Mouse (Mus musculus) common myeloid progenitor, adult 5-6 weeks (primary cell): ENCODE measurements around the gene BC017158. TPM values are rescaled to one million over a fixed set of nuclear protein-coding genes. Genes with fewer than 3 reads are reported as not detected.

Experiments used
- ATAC-seq: replicated peaks from 2 replicates; pipeline ENCODE4 v1.8.0; 2016; ENCODE audit warnings: low read depth, mild to moderate bottlenecking, moderate TSS enrichment, inconsistent platforms; ENCODE audit not compliant: poor library complexity, severe bottlenecking
- total RNA-seq: library from RNA; stranded (forward); fragments of 200-1000, 187-1606 nt; gene quantifications from 2 replicates; pipeline ENCODE4 v1.2.3, GENCODE M21; 2017

The BC017158 gene
- total RNA-seq, 1 experiment from 2014 or later, result 30.5 TPM

DNA sequence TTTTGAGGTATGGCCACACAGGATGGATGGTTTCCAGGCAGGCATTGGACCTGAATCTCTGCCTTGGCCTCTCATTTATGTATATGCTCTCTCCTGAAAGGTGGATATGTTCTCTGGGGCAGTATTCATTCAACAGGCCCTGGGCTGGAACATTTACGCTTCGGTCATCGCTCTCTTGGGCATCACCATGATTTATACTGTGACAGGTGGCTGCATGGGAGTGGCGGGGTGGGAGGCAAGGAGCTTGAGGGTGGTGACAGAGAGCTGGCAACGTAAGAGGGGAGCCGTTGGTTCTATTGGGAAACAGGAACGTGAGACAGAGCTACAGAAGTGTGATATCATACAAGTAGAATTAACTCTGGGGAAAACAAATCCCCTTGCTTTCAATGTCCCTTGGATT is 30.2 kb downstream of the BC017158 start:
- ATAC-seq, result no peak

DNA sequence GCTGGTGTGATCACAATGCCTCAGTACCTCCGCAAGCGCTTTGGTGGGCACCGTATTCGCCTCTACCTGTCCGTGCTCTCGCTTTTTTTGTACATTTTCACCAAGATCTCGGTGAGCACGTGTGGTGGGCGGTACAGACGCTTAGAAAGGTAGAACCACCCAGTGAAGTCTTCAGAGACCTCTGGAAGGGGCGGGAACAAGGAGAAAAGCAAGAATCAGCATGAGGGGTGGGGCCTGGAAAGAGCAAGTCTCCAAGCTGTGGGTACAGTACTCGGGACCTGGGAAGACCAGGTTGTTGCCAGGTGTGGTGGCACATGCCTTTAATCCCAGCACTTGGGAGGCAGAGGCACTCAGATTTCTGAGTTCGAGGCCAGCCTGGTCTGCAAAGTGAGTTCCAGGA is 30.6 kb downstream of the BC017158 start:
- no peak for ATAC-seq

DNA sequence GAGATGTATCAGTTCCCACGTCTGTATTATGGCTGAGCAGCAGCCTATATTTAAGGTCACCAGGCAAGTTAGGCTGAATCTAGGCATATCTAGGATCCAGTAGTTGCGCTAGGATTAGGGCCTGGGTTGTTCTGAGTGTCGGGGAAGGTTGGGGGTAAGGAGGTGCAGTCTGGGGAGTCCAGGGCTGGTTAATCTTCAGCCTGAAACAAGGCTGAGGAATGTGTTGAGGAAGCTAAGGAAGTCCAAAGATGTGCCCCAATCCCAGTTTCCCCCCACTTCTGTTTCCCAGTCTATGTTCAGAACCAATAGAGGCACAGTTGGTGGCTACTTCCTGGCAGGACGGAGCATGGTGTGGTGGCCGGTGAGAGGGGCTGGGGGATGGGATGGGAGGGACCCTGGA is 31.9 kb downstream of the BC017158 start:
- ATAC-seq, result no peak

DNA sequence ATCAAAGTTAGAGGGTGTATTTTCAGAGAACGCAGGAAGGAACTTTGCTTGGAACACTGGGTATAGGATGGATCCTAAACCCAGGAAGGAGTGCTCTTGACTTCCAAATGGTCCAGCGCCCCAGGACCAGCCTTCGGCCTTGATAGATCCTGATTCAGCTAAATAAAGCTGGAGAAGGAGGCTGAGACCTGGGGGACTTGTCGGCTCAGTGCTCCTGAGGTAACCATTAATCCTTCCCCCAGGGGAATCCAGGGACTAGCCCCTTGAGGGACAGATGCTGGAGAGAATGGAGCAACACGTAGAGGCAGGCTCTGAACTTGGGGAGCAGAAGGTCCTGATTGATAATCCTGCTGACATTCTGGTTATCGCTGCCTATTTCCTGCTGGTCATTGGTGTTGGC is 32.6 kb downstream of the BC017158 start, which contains the start of gene Slc5a2:
Gene Slc5a2, plus strand, starts transcription at position 247 of the 400 bp plus-strand sequence.
- no peak for ATAC-seq

DNA sequence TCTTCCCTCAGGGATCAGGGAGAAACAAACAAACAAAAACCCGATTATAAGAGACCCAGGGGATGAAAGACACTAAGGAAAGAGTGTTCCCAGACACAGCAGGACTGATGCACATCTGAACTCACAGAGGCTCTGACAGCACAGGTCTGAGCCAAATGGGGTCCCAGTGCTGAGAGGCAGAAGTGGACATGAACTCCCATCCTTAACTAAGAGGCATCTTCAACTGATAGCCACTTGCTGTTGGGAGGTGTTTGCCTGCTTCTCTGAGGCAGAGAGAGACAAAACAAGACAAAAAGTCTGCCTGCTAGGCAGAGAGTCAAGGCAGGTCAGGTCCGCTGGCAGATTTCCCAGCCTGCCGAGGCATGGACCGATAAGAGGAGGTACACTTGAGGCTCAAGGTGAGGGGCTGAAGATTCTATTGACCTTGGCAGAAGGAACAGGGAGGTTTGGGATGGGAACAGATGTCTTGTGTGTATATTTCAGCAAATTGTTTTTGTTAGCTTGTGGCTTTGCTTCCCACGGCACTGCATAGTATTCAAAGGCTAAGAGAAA is 41.1 kb downstream of the BC017158 start:
- ATAC-seq, result no peak

DNA sequence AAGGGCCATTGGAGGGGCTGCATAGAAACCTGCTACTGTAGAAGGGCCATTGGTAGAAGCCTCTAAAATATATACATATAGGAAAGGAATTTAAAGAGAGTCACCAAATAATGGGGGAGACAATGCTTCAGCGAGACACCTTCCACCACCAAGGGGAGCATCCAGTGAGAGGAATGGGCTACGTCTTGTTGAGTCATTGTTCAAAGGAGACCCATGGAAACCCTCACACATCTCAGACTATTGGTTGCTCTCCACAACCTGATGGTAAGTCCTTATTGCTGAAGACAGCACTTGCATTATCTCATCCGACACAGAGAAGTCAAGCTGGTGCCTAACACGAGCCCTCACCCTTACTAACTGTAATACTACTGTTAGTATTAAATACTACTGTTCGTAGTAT is 42.2 kb downstream of the BC017158 start:
- no peak for ATAC-seq

DNA sequence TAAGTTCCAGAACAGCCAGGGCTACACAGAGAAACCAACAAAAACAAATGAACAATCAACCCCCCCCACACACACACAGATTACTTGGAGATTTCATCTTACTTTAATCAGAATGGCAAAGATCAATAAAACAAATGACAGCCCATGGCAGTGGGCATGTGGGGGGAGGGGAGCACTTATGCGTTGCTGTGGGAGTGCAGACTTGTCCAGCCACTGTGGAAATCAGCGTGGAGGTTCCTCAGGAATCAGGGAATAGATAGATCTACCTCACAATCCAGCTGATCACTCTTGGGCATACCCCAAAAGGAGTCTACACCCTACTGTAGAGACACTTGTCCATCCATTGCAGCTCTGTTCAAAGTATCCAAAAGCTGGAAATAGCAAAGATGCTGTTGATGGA is 43.0 kb downstream of the BC017158 start:
- no peak for ATAC-seq

DNA sequence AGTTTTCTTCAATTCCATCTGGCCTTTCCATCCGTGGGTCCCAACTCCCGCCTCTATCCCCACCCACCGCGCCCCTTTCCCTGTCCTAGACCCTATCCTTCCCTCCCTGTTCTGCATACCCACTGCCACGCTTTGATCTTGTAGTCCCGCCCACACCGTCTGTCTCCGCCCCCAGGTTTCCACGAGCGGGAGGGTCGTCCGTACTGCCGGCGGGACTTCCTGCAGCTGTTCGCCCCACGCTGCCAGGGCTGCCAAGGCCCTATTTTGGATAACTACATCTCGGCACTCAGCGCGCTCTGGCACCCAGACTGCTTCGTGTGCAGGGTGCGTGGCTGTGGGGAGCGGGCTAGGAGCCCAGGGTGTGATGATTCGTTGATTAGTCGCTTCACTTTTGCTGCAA is 45.4 kb downstream of the BC017158 start:
- peak; percentile 84 for ATAC-seq

DNA sequence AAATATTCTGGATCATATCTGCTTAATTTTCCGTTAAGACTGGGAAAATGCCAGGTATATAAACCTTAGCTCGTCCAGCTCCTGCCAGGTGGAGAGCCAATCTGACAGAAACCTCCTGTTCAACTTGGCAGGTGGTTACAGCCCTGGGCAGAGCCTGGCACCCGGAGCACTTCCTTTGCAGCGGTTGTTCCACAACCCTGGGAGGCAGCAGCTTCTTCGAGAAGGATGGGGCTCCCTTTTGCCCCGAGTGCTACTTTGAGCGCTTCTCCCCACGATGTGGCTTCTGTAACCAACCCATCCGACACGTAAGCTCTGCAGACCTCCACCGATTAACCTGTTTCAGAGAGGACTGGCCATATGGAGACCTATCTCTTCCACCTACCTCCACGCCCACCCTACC is 46.0 kb downstream of the BC017158 start:
- no peak for ATAC-seq

DNA sequence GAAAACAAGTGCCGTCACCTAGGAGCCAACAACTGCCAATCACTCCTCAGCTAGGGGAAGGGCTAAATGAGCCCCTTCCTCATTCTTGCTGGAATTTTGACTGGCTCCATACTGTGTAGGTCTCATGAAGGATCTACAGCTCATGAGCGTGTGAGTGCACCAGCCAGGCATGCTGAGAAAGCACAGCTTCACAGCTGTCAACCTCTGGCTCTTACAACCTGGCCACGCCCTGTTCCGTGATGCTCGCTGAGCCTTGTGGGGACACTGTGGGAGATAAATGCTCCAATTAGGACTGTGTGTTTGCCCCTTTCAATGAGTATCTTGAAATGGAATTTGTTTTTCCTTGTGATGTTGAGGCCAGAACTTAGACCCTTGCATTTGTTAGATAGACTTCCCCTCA is 48.0 kb downstream of the BC017158 start:
- no peak for ATAC-seq

DNA sequence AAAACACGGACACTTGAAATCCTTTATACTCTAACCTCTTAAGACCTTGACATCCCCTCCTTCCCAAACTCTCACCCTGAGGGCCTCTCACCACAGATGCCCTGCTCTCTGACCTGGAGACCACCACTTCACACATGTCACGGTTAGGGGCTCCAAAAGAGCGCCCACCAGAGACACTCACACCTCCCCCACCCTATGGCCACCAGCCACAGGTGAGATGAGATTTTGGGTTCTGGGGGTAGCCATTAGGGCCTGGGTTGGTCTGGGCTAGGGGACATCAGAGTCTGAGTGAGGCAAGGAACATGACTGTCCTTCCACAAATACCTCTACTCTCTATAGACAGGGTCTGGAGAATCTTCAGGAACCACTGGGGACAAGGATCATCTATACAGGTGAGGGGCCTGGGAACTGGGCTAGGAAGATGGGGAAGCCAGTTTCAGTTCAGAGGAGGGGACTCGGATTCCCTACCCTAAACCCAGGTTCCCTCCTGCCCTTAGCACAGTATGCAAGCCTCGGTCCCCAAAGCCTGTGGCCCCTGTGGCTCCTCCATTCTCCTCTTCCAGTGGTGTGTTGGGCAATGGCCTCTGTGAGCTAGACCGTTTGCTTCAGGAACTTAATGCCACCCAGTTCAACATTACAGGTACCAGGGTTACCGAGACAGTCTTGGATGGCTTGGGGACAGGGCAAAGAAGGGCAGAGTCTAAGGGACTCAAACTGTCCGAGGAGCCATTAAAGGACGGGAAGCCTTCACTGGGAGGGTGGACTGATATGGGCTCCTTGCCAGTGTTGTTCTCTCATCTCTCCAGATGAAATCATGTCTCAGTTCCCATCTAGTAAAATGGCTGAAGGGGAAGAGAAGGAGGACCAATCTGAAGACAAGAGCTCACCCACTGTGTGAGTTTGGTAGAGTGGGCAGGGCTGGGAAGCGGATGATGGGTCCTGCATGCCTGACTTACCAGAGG is 49.6 kb downstream of the BC017158 start:
- no peak for ATAC-seq

DNA sequence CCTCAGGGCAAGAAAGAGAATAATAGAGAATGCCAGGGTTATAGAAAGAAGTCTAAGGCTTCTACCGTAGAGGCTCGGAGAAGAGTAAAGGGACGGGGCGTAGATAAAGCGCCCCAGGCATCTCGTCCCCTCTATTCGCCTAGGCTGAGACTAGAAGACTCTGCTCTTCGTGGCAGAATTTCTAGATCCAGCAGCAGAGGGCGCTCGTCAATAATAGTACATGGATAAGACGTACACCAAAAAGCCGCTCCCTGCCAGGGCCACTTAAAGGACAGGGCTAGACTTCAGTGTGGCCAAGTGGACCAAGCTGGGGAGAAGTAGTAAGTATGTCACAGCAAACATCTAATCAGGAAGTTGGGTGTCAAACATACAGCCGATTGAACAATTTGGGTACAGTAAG is 50.5 kb downstream of the BC017158 start:
- ATAC-seq, result peak; percentile 60

DNA sequence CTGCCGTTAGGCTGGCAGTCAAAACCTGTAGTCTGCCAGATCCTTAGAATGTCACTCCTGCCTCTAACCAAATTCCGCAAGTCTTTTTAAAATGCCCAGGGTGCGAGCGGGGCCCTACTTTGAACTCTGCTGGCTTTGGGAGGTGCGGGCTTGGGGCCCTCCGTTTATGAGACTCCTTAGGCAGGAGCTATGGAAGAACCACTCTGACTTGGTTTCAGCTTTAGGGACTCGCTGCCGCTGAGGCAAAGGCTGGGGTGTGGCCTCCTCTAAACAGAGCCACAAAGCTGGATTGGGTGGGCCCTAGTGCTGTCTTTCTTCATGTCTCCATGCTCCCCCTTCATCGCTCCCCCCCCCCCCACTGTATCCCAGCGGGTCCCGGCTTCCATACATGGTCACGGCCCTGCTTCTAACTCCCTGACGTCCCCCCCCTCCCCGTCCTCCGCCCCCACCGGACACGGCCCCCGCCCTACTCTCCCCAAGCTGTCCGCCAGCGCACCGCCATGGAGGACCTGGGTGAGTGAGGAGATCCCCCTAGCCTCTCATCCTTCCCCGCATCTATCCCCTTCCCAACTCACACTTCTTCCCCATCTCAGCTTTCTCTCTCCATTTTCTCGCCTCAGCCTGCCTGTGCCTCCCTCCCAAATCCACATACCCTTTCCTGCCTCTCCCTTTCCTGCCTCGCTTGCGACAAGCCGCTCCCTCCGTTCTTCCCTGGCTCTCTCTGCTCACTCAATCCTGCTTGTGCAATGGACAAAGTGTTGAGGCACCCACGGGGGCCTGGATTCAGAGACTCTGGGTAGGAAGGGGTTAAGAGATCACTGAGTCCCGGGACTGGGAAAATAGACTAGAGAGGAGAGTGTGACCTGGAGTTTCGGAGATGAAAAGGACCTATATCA is 51.2 kb downstream of the BC017158 start, which contains the start of gene Tgfb1i1:
Gene Tgfb1i1, plus strand, starts transcription at position 317 of the 896 bp plus-strand sequence.
- 0 out of 2 replicates have a peak, but pooled peaks have one; percentile 7 for ATAC-seq

DNA sequence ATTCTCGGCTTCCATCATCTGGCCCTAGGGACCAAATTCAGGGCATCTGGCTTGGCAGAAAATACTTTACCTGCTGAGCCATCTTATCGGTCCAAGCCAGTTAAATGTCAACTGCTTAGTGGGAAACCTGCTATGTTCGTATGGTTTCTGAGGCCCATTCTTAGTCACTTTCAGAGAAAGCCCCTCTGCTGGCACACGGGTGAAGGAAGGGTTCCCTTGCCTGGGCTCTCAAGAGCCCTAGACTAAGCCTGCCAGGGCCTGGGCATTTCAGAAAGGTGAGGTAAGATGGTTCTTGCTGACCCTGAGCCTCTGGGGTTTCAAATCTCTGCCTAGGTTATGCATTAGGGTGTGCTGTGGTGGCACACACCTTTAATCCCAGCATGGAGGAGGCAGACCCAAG is 52.4 kb downstream of the BC017158 start:
- no peak for ATAC-seq

DNA sequence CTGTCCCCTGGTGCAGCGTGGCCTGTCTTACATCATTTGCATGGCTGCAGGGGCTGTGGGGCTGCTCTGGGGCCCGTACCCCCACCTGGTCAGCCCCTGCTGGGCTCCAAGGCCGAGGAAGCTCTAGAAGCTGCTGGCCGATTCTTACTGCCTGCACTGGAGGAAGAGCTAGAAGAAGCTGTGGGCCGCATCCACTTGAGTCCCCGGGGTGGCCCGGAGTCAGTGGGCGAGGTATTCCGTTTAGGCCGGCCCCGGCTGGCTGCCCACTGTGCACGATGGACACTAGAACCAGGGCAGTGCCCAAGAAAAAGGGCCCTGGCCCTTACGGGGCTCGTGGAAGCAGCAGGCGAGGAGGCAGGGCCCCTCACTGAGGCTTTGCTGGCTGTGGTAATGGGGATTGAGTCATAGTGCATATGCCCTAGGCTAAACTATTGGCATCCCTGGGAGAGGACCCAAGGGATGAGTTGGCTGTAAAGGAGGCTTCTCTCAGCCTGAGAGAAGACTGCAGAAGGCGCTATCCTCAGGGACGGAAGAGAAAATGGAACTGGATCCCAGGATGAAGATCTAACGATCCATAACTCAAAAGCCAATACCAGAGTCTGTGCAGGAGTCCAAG is 53.5 kb downstream of the BC017158 start:
- no peak for ATAC-seq

DNA sequence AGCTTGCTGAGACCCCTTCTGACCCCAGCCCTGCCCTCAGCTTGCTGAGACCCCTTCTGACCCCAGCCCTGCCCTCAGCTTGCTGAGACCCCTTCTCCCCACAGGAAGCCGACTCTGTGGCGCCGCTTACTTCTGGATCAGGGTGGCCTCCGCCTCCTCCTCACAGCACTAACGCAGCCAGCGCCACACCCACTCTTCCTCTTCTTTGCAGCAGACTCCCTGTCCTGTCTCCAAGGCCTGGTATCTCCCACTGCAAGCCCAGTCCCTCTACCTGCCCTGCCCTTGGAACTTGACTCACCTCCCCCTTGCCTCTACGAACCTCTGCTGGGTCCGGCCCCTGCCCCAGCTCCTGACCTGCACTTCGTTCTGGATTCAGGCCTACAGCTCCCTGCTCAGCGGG is 54.0 kb downstream of the BC017158 start:
- no peak for ATAC-seq

DNA sequence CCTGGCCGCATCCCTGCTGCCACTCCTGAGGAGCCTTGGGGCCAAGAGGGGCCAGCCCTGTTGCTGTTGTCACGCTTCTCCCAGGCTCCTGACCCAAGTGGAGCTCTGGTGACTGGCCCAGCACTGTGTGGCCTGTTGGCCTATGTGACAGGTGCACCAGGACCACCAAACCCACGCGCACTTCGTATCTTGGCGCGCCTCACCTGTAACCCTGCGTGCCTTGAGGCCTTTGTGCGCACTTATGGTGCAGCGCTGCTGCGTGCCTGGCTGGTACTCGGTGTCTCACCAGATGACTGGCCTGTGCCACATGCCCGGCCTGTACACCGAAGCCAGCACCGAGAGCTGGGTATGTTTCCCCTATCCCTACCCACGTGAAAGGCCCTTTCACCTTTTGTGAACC is 55.6 kb downstream of the BC017158 start:
- no peak for ATAC-seq

DNA sequence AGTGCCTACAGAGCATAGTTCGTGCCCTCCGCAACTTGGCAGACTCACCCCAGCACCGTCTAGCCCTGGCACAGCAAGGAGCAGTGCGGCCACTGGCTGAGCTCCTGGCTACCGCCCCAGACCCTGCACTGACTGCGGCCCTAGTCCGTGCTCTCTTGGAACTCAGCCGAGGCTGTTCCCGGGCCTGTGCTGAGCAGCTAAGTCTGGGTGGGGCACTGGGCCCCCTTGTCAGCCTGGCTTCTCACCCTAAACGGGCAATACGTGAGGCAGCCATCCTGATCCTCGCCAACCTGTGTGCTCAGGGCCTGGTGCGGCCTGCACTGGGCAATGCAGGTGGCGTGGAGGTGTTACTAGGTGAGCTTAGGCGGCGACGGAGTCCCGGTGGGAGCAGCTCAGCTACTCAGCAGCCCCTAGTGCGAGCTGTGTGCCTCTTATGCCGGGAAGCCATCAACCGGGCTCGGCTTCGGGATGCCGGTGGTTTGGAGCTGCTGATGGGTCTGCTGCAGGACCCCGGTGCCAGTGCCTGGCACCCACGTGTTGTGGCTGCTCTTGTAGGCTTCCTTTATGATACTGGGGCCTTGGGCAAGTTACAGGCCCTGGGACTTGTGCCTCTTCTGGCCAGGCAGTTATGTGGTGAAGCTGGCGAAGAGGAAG is 57.7 kb downstream of the BC017158 start:
- ATAC-seq, result no peak

DNA sequence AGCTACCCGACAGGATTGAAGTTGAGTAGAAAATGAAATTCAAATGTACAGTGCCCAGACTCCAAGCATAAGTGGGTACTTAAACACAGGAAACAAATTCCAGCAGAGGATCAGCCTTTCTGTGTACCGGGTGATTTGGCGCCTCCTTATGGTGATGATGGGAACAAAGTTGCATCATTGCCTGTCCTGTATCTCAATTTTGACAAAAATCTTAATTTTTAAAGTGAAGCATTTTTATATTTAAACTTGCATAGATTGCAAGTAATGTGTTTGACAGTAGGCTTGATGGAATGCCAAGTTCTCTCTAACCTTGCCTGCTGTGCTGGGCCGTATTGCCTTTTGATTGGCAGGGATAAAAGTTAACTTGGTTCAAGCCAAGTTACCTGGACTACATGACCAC is 59.0 kb downstream of the BC017158 start:
- no peak for ATAC-seq
